Mouse (Mus musculus): Measurements from ENCODE around the gene Mettl7a1. TPM values are rescaled to one million over a fixed set of nuclear protein-coding genes. Genes with fewer than 3 reads are reported as not detected.
"Not testable (repeated sequence)": the region's sequence is repeated elsewhere in the genome, so short reads cannot be mapped to it uniquely, and the experiment has no call there.

Mettl7a1 gene
- total and polyA plus RNA-seq, 2 experiments from 2014 or later, result 2.6 to 12.4 TPM

- Histone ChIP-seq H3K4me1 (ENCODE audit: insufficient read depth, low read length) (no peaks in the 10 kb centered on the region), H3K27me3 (ENCODE audit: insufficient read depth, low read length) (no peaks in the 10 kb centered on the region), H3K4me3 (ENCODE audit: low read depth, low read length) (no peak overlapping the region), H3K9me3 (ENCODE audit: low read length) (no peaks in the 10 kb centered on the region), H3K9ac (replicated peaks; ENCODE audit: low read length, poor library complexity, severe bottlenecking) (no peak overlapping the region), H3K27ac (ENCODE audit: low read depth, low read length) (no peak overlapping the region), H3K4me2 (ENCODE audit: low read depth, low read length, poor library complexity, severe bottlenecking) (no peak overlapping the region), H3K36me3 (ENCODE audit: insufficient read depth, low read length) (no peaks in the 10 kb centered on the region)
- 91% methylated on average over 5 of the region's 5 CpGs for WGBS
- DNase-seq (ENCODE audit: low spot score), result no peak
- ATAC-seq (ENCODE audit: low FRiP score), result no peak
- TF ChIP-seq CTCF (IDR thresholded peaks at IDR 0.05), result no peak
These were observed 51.9 kb downstream of the Mettl7a1 start for GRCm38 (mm10) chr15:100355876-100356275.

DNA sequence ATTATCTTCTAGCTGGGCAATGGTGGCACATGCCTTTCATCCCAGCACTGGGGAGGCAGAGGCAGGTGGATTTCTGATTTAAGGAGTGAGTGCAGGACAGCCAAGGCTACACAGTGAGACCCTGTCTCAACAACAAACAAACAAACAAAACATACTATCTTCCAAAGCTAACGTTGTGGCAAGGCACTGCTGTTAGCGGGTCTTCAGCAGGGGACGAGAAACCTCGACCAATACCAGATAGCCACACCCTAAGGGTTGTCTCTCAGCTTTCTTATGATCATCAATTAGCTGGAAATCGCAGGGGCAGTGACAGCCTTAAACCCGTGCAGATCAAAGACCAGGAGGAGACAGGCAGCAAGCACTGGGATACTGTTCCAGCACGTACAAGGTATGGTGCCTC lies 60.3 kb downstream of the Mettl7a1 start, which contains the start of gene Higd1c:
Gene Higd1c (plus strand): TSS at position 301 of the 400 bp plus-strand sequence.
- Histone ChIP-seq H3K4me3 (ENCODE audit: low read depth, low read length) (no peak within 1 kb of the TSS), H3K4me1 (ENCODE audit: insufficient read depth, low read length) (no peaks in the 10 kb centered on the region), H3K9ac (replicated peaks; ENCODE audit: low read length, poor library complexity, severe bottlenecking) (no peak within 1 kb of the TSS), H3K4me2 (ENCODE audit: low read depth, low read length, poor library complexity, severe bottlenecking) (no peak within 1 kb of the TSS), H3K27me3 (ENCODE audit: insufficient read depth, low read length) (no peaks in the 10 kb centered on the region), H3K27ac (ENCODE audit: low read depth, low read length) (no peak within 1 kb of the TSS), H3K36me3 (ENCODE audit: insufficient read depth, low read length) (no peaks in the 10 kb centered on the region), H3K9me3 (ENCODE audit: low read length) (no peaks in the 10 kb centered on the region)
- ATAC-seq (ENCODE audit: low FRiP score), result no peak
- no peak for TF ChIP-seq CTCF (IDR thresholded peaks at IDR 0.05)
- no peak for DNase-seq (ENCODE audit: low spot score)
- 78% methylated on average over 7 of the region's 7 CpGs for WGBS

- H3K27me3 ChIP-seq (ENCODE audit: insufficient read depth, low read length); H3K36me3 ChIP-seq (ENCODE audit: insufficient read depth, low read length); DNase-seq (ENCODE audit: low spot score); H3K9ac ChIP-seq (replicated peaks; ENCODE audit: low read length, poor library complexity, severe bottlenecking); H3K4me1 ChIP-seq (ENCODE audit: insufficient read depth, low read length); H3K4me2 ChIP-seq (ENCODE audit: low read depth, low read length, poor library complexity, severe bottlenecking); ATAC-seq (ENCODE audit: low FRiP score); H3K9me3 ChIP-seq (ENCODE audit: low read length); H3K27ac ChIP-seq (ENCODE audit: low read depth, low read length); H3K4me3 ChIP-seq (ENCODE audit: low read depth, low read length): not testable (repeated sequence)
- 53% methylated on average over 9 of the region's 9 CpGs for WGBS
These were observed 62.0 kb downstream of the Mettl7a1 start for GRCm38 (mm10) chr15:100365967-100366366.

DNA sequence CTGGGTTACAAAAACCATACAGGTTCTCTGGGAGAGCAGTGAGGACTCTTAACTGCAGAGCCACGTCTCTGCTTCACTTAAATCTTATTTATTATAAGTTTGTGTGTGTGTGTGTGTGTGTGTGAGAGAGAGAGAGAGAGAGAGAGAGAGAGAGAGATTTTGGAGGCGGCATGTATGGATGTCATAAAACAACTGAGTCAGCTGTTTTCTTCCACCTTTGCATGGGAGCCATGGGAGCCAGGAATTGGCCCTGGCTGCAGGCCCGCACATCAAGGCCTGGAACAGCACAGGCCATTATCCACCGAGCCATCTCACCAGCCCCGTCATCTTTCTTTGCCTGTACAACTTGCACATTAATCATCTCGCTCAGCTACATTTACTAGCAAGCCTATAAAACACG lies 63.2 kb downstream of the Mettl7a1 start:
- ATAC-seq (ENCODE audit: low FRiP score), result no peak
- 91% methylated on average over 7 of the region's 7 CpGs for WGBS

GRCm38 (mm10) chr15:100375066-100375465 lies 71.1 kb downstream of the Mettl7a1 start:
- no peaks in the 10 kb centered on the region for H3K9me3 ChIP-seq (ENCODE audit: low read length)
- 40% methylated on average over 5 of the region's 5 CpGs for WGBS
- no peaks in the 10 kb centered on the region for H3K36me3 ChIP-seq (ENCODE audit: insufficient read depth, low read length)
- DNase-seq (ENCODE audit: low spot score) (peak; percentile 83), ATAC-seq (ENCODE audit: low FRiP score) (no peak)
- H3K4me3 ChIP-seq (ENCODE audit: low read depth, low read length), result no peak overlapping the region
- no peaks in the 10 kb centered on the region for H3K27me3 ChIP-seq (ENCODE audit: insufficient read depth, low read length)
- TF ChIP-seq CTCF (IDR thresholded peaks at IDR 0.05), result peak; percentile 84
- no peak overlapping the region for H3K4me2 ChIP-seq (ENCODE audit: low read depth, low read length, poor library complexity, severe bottlenecking)
- no peak overlapping the region for H3K9ac ChIP-seq (replicated peaks; ENCODE audit: low read length, poor library complexity, severe bottlenecking)
- H3K4me1 ChIP-seq (ENCODE audit: insufficient read depth, low read length), result no peaks in the 10 kb centered on the region
- H3K27ac ChIP-seq (ENCODE audit: low read depth, low read length), result no peak overlapping the region

More for the DNA sequence above, 63.2 kb downstream of the Mettl7a1 start:
- Histone ChIP-seq H3K9me3 (ENCODE audit: low read length) (no peaks in the 10 kb centered on the region), H3K27me3 (ENCODE audit: insufficient read depth, low read length) (no peaks in the 10 kb centered on the region), H3K36me3 (ENCODE audit: insufficient read depth, low read length) (no peaks in the 10 kb centered on the region), H3K4me3 (ENCODE audit: low read depth, low read length) (no peak overlapping the region), H3K4me2 (ENCODE audit: low read depth, low read length, poor library complexity, severe bottlenecking) (no peak overlapping the region), H3K4me1 (ENCODE audit: insufficient read depth, low read length) (no peaks in the 10 kb centered on the region), H3K9ac (replicated peaks; ENCODE audit: low read length, poor library complexity, severe bottlenecking) (no peak overlapping the region), H3K27ac (ENCODE audit: low read depth, low read length) (no peak overlapping the region)
- no peak for DNase-seq (ENCODE audit: low spot score)
- TF ChIP-seq CTCF (IDR thresholded peaks at IDR 0.05), result no peak

DNA sequence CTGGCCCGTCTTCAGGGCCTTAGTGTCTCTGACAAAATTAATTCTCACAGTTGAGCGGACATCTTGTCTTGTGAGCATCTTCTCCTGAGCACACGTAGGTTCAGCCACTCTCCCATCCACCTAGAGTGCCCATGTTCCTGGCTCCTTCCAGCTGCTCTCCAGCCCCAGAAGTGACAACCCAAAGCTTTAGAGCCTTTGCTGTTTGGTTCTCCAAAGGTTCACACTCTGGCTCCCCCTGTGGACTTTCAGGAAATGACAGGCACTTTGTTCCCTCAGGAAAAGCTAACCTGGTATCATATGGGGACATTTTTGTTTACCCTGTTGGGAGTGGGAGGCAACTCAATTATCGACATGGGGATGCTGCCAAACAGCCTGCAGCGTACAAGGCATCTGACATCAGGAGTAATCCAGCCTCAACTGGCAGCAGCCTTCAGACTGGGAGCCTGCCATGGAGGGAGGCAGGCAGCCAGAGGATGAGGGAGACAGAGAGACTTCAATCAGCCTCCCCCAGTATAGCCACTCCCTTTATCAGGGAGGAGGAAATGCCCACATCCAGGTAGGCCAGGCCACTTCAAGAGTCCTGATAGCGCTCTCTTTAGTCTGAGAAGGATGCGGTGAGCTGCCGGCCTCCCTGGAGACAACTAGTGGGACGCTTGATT lies 74.0 kb downstream of the Mettl7a1 start:
- DNase-seq (ENCODE audit: low spot score), result not testable (repeated sequence)
- WGBS, result 24% methylated on average over 3 of the region's 9 CpGs

More for the DNA sequence above, 74.0 kb downstream of the Mettl7a1 start:
- not testable (repeated sequence) for H3K9me3 ChIP-seq (ENCODE audit: low read length); ATAC-seq (ENCODE audit: low FRiP score); H3K27me3 ChIP-seq (ENCODE audit: insufficient read depth, low read length); H3K4me3 ChIP-seq (ENCODE audit: low read depth, low read length); H3K36me3 ChIP-seq (ENCODE audit: insufficient read depth, low read length); H3K27ac ChIP-seq (ENCODE audit: low read depth, low read length); H3K9ac ChIP-seq (replicated peaks; ENCODE audit: low read length, poor library complexity, severe bottlenecking); H3K4me2 ChIP-seq (ENCODE audit: low read depth, low read length, poor library complexity, severe bottlenecking); H3K4me1 ChIP-seq (ENCODE audit: insufficient read depth, low read length)
- TF ChIP-seq CTCF (IDR thresholded peaks at IDR 0.05), result peak; percentile 39

Other genes starting within 250 kb of the Mettl7a1 start
- gene Atf1, start 76.3 kb upstream of the Mettl7a1 start, total RNA-seq (2014; rRNA removed), result 7.6 and 15.8 TPM in 2 replicates
- 8.3 and 9.8 TPM in 2 replicates for gene Atf1, start 76.3 kb upstream of the Mettl7a1 start, polyA plus RNA-seq (2015; fragmentation: Nextera tagmentation; extraction: Ambion mirVana)
- gene Tmprss12, start 23.3 kb upstream of the Mettl7a1 start, total RNA-seq (2014; rRNA removed), result not detected in 2 replicates
- gene Tmprss12, start 23.3 kb upstream of the Mettl7a1 start, polyA plus RNA-seq (2015; fragmentation: Nextera tagmentation; extraction: Ambion mirVana), result not detected in 2 replicates
- gene Mettl7a3, start 30.8 kb downstream of the Mettl7a1 start, total RNA-seq (2014; rRNA removed), result not detected in 2 replicates
- gene Mettl7a3, start 30.8 kb downstream of the Mettl7a1 start, polyA plus RNA-seq (2015; fragmentation: Nextera tagmentation; extraction: Ambion mirVana), result not detected in 2 replicates
- gene Methig1, start 49.0 kb downstream of the Mettl7a1 start, total RNA-seq (2014; rRNA removed), result not detected in 2 replicates
- gene Methig1, start 49.0 kb downstream of the Mettl7a1 start, polyA plus RNA-seq (2015; fragmentation: Nextera tagmentation; extraction: Ambion mirVana), result not detected in 2 replicates
- gene Mettl7a2, start 49.1 kb downstream of the Mettl7a1 start, total RNA-seq (2014; rRNA removed), result not detected in 2 replicates
- not detected in 2 replicates for gene Mettl7a2, start 49.1 kb downstream of the Mettl7a1 start, polyA plus RNA-seq (2015; fragmentation: Nextera tagmentation; extraction: Ambion mirVana)
- gene Higd1c, start 60.4 kb downstream of the Mettl7a1 start, total RNA-seq (2014; rRNA removed), result not detected in 2 replicates
- not detected in 2 replicates for gene Higd1c, start 60.4 kb downstream of the Mettl7a1 start, polyA plus RNA-seq (2015; fragmentation: Nextera tagmentation; extraction: Ambion mirVana)
- not detected in 2 replicates for gene Gm5475, start 118.0 kb downstream of the Mettl7a1 start, total RNA-seq (2014; rRNA removed)
- 0.15 and 0.17 TPM in 2 replicates for gene Gm5475, start 118.0 kb downstream of the Mettl7a1 start, polyA plus RNA-seq (2015; fragmentation: Nextera tagmentation; extraction: Ambion mirVana)
- 29.5 and 34.4 TPM in 2 replicates for gene Slc11a2, start 120.9 kb downstream of the Mettl7a1 start, total RNA-seq (2014; rRNA removed)
- 17.0 and 23.6 TPM in 2 replicates for gene Slc11a2, start 120.9 kb downstream of the Mettl7a1 start, polyA plus RNA-seq (2015; fragmentation: Nextera tagmentation; extraction: Ambion mirVana)
- gene Letmd1, start 164.9 kb downstream of the Mettl7a1 start, total RNA-seq (2014; rRNA removed), result 80.9 and 86.0 TPM in 2 replicates
- gene Letmd1, start 164.9 kb downstream of the Mettl7a1 start, polyA plus RNA-seq (2015; fragmentation: Nextera tagmentation; extraction: Ambion mirVana), result 53.0 and 55.0 TPM in 2 replicates
- 61.5 and 66.3 TPM in 2 replicates for gene Csrnp2, start 191.3 kb downstream of the Mettl7a1 start, total RNA-seq (2014; rRNA removed)
- gene Csrnp2, start 191.3 kb downstream of the Mettl7a1 start, polyA plus RNA-seq (2015; fragmentation: Nextera tagmentation; extraction: Ambion mirVana), result 35.8 and 37.0 TPM in 2 replicates
- 30.4 and 33.6 TPM in 2 replicates for gene Tfcp2, start 247.9 kb downstream of the Mettl7a1 start, total RNA-seq (2014; rRNA removed)
- 33.0 and 36.7 TPM in 2 replicates for gene Tfcp2, start 247.9 kb downstream of the Mettl7a1 start, polyA plus RNA-seq (2015; fragmentation: Nextera tagmentation; extraction: Ambion mirVana)